Mouse (Mus musculus): ENCODE results near the gene Zfpm1. TPM values are rescaled to one million over a fixed set of nuclear protein-coding genes. Genes with fewer than 3 reads are reported as not detected.

Zfpm1 gene
- total RNA-seq, 1 experiment from 2014 or later = 7.9 TPM

GRCm38 (mm10) chr8:122291549-122291948 is 9.6 kb downstream of the Zfpm1 start:
- no peak for ATAC-seq (replicated peaks; ENCODE audit: insufficient number of reproducible peaks, low FRiP score, low TSS enrichment, poor library complexity, severe bottlenecking)

GRCm38 (mm10) chr8:122293484-122293883 is 11.5 kb downstream of the Zfpm1 start:
- ATAC-seq (replicated peaks; ENCODE audit: insufficient number of reproducible peaks, low FRiP score, low TSS enrichment, poor library complexity, severe bottlenecking) = no peak

GRCm38 (mm10) chr8:122294273-122294683 is 12.3 kb downstream of the Zfpm1 start:
- no peak for ATAC-seq (replicated peaks; ENCODE audit: insufficient number of reproducible peaks, low FRiP score, low TSS enrichment, poor library complexity, severe bottlenecking)

- no peak for ATAC-seq (replicated peaks; ENCODE audit: insufficient number of reproducible peaks, low FRiP score, low TSS enrichment, poor library complexity, severe bottlenecking)
Observed at GRCm38 (mm10) chr8:122295389-122295788, 13.4 kb downstream of the Zfpm1 start.

- ATAC-seq (replicated peaks; ENCODE audit: insufficient number of reproducible peaks, low FRiP score, low TSS enrichment, poor library complexity, severe bottlenecking) = no peak
Observed at GRCm38 (mm10) chr8:122296173-122297001, 14.4 kb downstream of the Zfpm1 start.

- 0 out of 2 replicates have a peak, but pooled peaks have one; percentile 15 for ATAC-seq (replicated peaks; ENCODE audit: insufficient number of reproducible peaks, low FRiP score, low TSS enrichment, poor library complexity, severe bottlenecking)
Observed at GRCm38 (mm10) chr8:122299581-122300254, 17.8 kb downstream of the Zfpm1 start.

- no peak for ATAC-seq (replicated peaks; ENCODE audit: insufficient number of reproducible peaks, low FRiP score, low TSS enrichment, poor library complexity, severe bottlenecking)
Observed at GRCm38 (mm10) chr8:122301081-122301480, 19.1 kb downstream of the Zfpm1 start.

GRCm38 (mm10) chr8:122301866-122302265 is 19.9 kb downstream of the Zfpm1 start:
- no peak for ATAC-seq (replicated peaks; ENCODE audit: insufficient number of reproducible peaks, low FRiP score, low TSS enrichment, poor library complexity, severe bottlenecking)

- no peak for ATAC-seq (replicated peaks; ENCODE audit: insufficient number of reproducible peaks, low FRiP score, low TSS enrichment, poor library complexity, severe bottlenecking)
Observed at GRCm38 (mm10) chr8:122303451-122303850, 21.5 kb downstream of the Zfpm1 start.

- no peak for ATAC-seq (replicated peaks; ENCODE audit: insufficient number of reproducible peaks, low FRiP score, low TSS enrichment, poor library complexity, severe bottlenecking)
Observed at GRCm38 (mm10) chr8:122304058-122304457, 22.1 kb downstream of the Zfpm1 start.

GRCm38 (mm10) chr8:122306660-122307399 is 24.9 kb downstream of the Zfpm1 start:
- no peak for ATAC-seq (replicated peaks; ENCODE audit: insufficient number of reproducible peaks, low FRiP score, low TSS enrichment, poor library complexity, severe bottlenecking)

GRCm38 (mm10) chr8:122307836-122308235 is 25.9 kb downstream of the Zfpm1 start:
- no peak for ATAC-seq (replicated peaks; ENCODE audit: insufficient number of reproducible peaks, low FRiP score, low TSS enrichment, poor library complexity, severe bottlenecking)

- no peak for ATAC-seq (replicated peaks; ENCODE audit: insufficient number of reproducible peaks, low FRiP score, low TSS enrichment, poor library complexity, severe bottlenecking)
Observed at GRCm38 (mm10) chr8:122309272-122309671, 27.3 kb downstream of the Zfpm1 start.

GRCm38 (mm10) chr8:122311115-122311514 is 29.2 kb downstream of the Zfpm1 start:
- no peak for ATAC-seq (replicated peaks; ENCODE audit: insufficient number of reproducible peaks, low FRiP score, low TSS enrichment, poor library complexity, severe bottlenecking)

- ATAC-seq (replicated peaks; ENCODE audit: insufficient number of reproducible peaks, low FRiP score, low TSS enrichment, poor library complexity, severe bottlenecking) = no peak
Observed at GRCm38 (mm10) chr8:122312553-122312952, 30.6 kb downstream of the Zfpm1 start.

- ATAC-seq (replicated peaks; ENCODE audit: insufficient number of reproducible peaks, low FRiP score, low TSS enrichment, poor library complexity, severe bottlenecking) = no peak
Observed at GRCm38 (mm10) chr8:122313310-122313709, 31.4 kb downstream of the Zfpm1 start.

GRCm38 (mm10) chr8:122314899-122315496 is 33.1 kb downstream of the Zfpm1 start:
- peak; percentile 59 for ATAC-seq (replicated peaks; ENCODE audit: insufficient number of reproducible peaks, low FRiP score, low TSS enrichment, poor library complexity, severe bottlenecking)

GRCm38 (mm10) chr8:122316402-122316801 is 34.5 kb downstream of the Zfpm1 start:
- no peak for ATAC-seq (replicated peaks; ENCODE audit: insufficient number of reproducible peaks, low FRiP score, low TSS enrichment, poor library complexity, severe bottlenecking)

GRCm38 (mm10) chr8:122317918-122318475 is 36.1 kb downstream of the Zfpm1 start:
- peak; percentile 42; the same call in 1 of the 2 replicates for ATAC-seq (replicated peaks; ENCODE audit: insufficient number of reproducible peaks, low FRiP score, low TSS enrichment, poor library complexity, severe bottlenecking)
